Mouse (Mus musculus) ovary, adult 18-20 months (tissue): Measurements from ENCODE around the gene Trim25.

Source experiments
- DNase-seq: peaks from one replicate; pipeline ENCODE4 v3.0.0; 2022; ENCODE audit warnings: low spot score, mixed read lengths

Gene Trim25

GRCm38 (mm10) chr11:89065297-89065696 is 66.1 kb downstream of the Trim25 start:
- no peak for DNase-seq

GRCm38 (mm10) chr11:89066126-89066525 is 67.0 kb downstream of the Trim25 start:
- DNase-seq, result no peak

GRCm38 (mm10) chr11:89066750-89067149 is 67.6 kb downstream of the Trim25 start, which contains the start of gene Dgke:
Gene Dgke (minus strand): TSS chr11:89066850.
- no peak for DNase-seq

- DNase-seq, result no peak
These were observed 68.2 kb downstream of the Trim25 start for GRCm38 (mm10) chr11:89067301-89067822.

- DNase-seq, result no peak
These were observed 68.8 kb downstream of the Trim25 start for GRCm38 (mm10) chr11:89067871-89068490.

- DNase-seq, result no peak
These were observed 69.5 kb downstream of the Trim25 start for GRCm38 (mm10) chr11:89068649-89069048.

GRCm38 (mm10) chr11:89069303-89069702 is 70.1 kb downstream of the Trim25 start:
- DNase-seq, result no peak
